Mouse (Mus musculus) ES-Bruce4 (cell line): ENCODE measurements around the gene Tnfrsf1a.

Source experiments
- CTCF ChIP-seq: IDR thresholded peaks from one replicate; pipeline ENCODE4 v1.8.1; 2011; ENCODE audit warnings: low read depth, low read length
- POLR2A ChIP-seq: IDR thresholded peaks from one replicate; pipeline ENCODE4 v1.8.1; 2011; ENCODE audit warnings: low read length; ENCODE audit not compliant: insufficient read depth

DNA sequence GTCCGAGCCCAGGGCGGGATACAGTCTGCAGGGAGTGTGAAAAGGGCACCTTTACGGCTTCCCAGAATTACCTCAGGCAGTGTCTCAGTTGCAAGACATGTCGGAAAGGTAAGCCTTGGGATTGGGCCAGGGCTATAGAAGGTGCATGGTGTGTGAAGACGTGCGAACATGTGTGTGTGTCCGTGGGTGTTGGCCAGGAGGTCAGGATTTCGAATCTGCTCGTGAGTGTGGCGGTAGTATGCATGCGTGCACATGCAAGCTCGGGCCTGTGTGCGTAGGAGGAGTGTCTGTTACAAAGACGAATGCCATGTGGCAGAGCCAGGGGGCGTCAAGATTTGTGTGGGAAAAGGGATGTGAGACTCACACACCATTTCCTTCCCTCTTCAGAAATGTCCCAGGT lies 8.2 kb downstream of the Tnfrsf1a start:
- TF ChIP-seq POLR2A (no peak), CTCF (no peak)
